Mouse (Mus musculus): ENCODE measurements around the gene Onecut3.

Onecut3 gene

GRCm38 (mm10) chr10:80504724-80505123 lies 10.1 kb downstream of the Onecut3 start:
- DNase-seq (ENCODE audit: low spot score) = no peak

DNA sequence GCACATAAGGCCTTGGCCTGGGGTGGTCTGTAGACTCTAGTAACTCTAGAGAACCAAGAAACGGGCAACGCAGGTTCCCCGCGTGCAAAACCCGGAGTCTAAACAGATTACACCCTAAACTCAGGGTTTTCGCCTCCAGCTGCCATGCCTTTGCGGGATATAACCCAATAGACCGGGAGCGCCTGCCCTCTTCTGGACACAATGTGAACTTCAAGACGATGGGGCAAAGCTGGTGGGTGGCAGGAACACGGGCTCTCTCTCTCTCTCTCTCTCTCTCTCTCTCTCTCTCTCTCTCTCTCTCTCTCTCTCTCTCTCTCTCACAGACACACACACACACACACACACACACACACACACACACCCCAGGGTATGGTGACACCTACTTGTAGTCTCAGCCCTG lies 11.6 kb downstream of the Onecut3 start:
- DNase-seq (ENCODE audit: low spot score) = peak; percentile 13

GRCm38 (mm10) chr10:80509412-80510272 lies 15.0 kb downstream of the Onecut3 start:
- DNase-seq (ENCODE audit: low spot score) = peak; percentile 68

DNA sequence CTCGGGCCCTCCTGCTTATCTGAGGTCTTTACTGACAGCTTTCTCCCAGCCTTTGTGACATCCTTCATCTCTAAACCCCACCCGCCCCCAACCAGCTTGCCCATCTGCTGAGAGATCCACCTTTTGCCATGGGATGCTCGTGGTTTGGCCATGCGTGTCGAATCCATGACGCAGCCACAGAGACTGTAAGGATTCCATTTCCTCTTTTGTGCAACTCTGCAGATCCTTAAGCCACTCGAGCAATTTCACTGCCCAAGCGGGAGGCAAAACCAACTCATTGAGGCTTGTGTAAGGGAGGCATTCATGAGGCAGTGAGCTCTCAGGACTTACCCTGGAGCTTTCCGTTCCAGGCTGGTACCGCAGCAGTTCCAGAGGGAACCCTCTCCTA lies 15.6 kb downstream of the Onecut3 start:
- DNase-seq (ENCODE audit: low spot score) = no peak

DNA sequence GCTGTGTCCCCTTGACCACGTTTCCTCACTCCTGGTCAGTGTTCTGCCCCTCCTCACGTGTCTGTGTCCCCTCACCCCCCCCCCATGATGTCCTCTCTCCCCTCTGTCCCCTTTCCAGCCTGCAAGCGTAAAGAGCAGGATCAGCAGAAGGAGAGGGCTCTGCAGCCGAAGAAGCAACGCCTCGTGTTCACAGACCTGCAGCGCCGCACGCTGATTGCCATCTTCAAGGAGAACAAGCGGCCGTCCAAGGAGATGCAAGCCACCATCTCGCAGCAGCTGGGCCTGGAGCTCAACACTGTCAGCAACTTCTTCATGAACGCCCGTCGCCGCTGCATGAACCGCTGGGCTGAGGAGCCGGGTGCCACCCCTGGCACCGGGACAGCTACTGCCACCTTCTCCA lies 19.1 kb downstream of the Onecut3 start:
- DNase-seq (ENCODE audit: low spot score) = no peak

DNA sequence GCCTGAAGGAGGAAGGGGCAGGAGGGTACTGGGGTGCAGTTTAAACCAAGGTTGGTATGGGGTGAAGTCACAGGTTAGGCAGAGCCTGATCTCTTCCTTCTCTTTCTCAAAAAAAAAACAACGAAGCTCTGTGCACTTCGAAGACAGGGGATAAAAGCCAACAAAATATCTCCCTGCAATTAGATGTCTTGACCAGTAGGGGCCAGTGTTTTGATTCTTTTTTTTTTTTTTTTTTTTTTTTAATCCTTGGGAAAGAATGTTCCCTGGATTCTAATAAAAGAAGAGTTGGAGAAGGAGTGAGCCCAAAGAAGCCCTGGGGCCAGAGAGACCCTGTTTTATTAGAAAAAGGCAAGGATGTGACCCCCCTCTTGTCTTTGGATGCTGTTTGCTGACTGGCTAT lies 24.7 kb downstream of the Onecut3 start:
- no peak for DNase-seq (ENCODE audit: low spot score)

DNA sequence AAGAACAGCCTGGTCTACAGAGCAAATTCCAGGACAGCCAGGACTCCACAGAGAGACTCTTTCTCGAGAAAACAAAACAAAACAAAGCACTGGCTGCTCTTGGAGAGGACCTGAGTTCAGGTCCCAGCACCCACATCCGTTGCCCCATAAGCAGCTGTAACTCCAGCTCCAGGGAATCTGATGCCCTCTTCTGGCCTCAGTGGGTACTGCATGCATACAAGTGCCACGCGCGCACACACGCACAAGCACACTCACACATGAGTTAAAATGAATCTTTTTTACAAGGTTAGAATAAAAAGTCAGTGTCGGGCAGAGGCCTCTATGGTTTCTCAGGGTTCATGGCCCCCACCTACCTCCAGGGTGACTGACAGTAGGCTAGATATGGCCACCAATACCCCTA lies 28.7 kb downstream of the Onecut3 start:
- DNase-seq (ENCODE audit: low spot score) = no peak

- no peak for DNase-seq (ENCODE audit: low spot score)
Measured at GRCm38 (mm10) chr10:80526172-80526571, 31.5 kb downstream of the Onecut3 start.

DNA sequence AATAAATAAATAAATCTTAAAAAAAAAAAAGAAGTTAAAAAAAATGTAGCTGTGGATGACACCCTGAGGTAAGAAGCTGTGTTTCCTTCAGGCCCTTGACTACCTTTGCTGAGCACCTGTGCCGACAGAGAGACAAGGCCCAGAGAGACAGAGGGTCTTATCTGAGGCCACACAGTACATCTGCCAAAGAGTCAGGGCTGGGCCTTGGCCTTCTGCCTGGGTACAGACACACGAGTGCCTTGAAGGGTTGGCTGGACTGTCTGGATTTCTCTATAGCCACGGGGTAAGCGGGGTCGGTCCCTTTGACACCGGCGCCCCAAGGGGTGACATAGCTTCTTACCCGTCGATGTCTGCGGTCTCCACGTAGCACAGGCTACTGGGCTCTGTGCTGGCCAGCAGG lies 38.1 kb downstream of the Onecut3 start:
- DNase-seq (ENCODE audit: low spot score) = no peak

- no peak for DNase-seq (ENCODE audit: low spot score)
Measured at GRCm38 (mm10) chr10:80533704-80534103, 39.1 kb downstream of the Onecut3 start.

DNA sequence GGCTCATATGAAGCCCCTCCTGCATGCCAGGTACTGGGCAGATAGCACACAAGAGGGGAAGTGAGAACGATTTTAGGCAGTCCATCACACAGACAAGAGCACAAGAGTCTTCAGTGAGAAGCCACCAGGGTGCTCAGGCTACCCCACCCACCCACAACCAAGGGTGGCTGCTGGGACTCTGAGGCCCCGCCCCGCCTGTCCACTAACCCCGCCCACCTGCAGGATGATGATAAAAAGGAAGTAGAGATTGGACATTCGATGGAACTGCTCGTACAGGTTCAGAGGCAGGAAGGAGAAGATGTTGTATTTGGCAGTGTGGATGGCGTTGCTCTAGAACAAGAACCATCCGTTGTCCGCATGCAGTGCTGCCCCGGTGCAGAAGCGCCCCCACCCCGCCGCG lies 40.4 kb downstream of the Onecut3 start:
- no peak for DNase-seq (ENCODE audit: low spot score)

DNA sequence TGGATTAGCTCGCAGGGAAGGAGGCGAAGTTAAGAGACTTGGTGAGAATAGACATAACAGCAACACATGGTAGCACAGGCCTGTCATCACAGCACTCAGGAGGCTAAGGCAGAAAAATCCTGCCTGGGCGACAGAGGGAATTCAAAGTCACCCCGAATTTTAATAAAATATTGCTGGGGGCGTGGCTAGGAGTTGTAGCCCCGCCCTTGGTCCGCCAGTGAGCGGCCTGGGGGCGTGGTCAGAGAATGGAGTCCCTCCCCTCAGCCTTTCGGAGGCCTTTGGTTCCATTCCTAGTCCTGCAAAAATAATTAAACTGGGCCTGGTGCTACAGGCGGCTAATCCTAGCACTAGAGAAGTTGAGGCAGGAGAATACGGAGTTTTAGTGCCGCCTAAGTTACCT lies 41.1 kb downstream of the Onecut3 start:
- DNase-seq (ENCODE audit: low spot score) = no peak

DNA sequence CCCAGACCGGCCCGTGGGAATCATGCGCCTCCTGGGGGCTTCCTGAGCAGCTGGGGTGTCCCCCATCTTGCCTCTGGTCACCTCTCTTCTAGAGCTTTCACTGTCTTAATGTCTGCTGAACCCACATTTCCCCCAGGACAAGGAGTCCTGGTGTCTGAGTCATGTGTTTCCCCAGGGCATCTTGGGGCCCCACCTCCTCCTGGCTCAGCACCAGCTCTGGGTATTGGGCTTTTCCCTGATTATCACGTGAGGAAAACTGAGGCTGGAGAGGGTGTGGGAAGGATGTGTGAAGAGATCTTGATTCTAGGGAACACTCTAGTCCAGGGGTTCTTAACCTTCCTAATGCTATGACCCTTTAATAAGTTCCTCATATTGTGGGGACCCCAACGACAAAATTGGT lies 43.5 kb downstream of the Onecut3 start:
- no peak for DNase-seq (ENCODE audit: low spot score)

GRCm38 (mm10) chr10:80538710-80539394 lies 44.2 kb downstream of the Onecut3 start, which contains the start of gene Atp8b3:
Atp8b3 (minus strand) TSS chr10:80539124.
- no peak for DNase-seq (ENCODE audit: low spot score)

DNA sequence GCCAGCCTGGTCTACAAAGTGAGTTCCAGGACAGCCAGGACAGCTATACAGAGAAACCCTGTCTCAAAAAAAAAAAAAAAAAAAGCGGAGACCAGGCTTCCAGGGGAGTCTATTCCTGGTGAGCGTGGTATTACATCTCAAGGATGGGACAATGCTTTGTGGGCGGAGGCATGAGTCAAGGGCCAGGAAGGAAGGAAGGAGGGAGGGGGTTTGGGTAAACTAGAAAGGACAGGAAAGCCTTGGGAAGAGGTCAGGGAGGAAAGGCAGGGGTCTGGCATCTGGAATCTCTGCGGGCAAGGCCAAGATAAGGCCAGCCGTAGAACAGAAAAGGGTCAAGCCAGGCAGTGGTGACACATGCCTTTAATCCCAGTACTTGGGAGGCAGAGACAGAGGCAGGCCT lies 44.9 kb downstream of the Onecut3 start:
- DNase-seq (ENCODE audit: low spot score) = no peak

GRCm38 (mm10) chr10:80543873-80544272 lies 49.2 kb downstream of the Onecut3 start:
- DNase-seq (ENCODE audit: low spot score) = no peak

GRCm38 (mm10) chr10:80545590-80545989 lies 51.0 kb downstream of the Onecut3 start:
- DNase-seq (ENCODE audit: low spot score) = no peak

DNA sequence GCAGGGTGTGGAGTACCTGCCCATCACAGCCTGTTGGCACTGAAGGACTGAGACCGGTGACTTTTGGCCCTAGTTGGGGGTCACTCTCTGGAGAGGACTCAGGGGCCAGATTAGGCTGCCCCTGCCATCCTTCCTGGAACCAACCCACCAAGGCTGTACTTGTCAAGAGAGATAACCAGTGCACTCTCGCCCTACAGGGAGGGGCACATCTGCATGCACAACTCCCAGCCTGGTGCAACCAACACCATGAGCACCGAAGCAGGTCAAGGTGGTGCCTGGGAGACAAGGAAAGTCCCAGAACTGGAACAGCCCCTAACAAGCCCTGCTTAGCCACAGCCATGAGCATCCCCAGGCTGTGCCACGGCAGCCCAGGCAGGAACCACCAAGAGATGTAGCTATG lies 52.3 kb downstream of the Onecut3 start:
- DNase-seq (ENCODE audit: low spot score) = no peak

GRCm38 (mm10) chr10:80547539-80547938 lies 52.9 kb downstream of the Onecut3 start:
- no peak for DNase-seq (ENCODE audit: low spot score)

DNA sequence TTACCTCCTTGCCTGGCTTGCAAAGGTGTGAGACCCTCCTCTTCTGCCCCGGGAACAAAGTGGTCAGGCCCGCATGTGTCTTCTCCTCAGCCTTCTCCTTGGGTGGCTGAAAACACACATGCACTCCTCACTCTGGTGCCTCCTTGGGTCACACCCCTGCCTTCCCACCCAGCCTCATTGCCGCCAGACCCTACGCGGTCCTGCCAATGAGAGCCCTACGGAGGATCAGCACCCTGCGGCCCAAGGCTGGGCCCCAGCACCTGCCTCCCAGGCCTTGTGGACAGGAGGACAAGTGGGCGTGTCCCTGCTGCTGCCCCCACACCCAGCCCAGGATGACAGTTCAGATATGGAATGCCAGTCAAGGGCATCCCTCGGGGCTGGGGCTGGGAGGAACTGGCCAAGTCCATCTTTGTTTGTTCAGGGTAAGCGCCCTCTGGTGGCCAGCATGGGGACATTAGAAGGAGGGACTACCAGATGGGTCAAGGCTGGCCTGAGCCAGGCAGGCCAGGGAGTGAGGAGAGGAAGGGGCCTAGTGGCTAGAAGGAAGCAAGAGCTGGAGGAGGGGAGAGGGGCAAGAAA lies 53.9 kb downstream of the Onecut3 start:
- DNase-seq (ENCODE audit: low spot score) = no peak

- no peak for DNase-seq (ENCODE audit: low spot score)
Measured at GRCm38 (mm10) chr10:80549279-80549678, 54.6 kb downstream of the Onecut3 start.

DNA sequence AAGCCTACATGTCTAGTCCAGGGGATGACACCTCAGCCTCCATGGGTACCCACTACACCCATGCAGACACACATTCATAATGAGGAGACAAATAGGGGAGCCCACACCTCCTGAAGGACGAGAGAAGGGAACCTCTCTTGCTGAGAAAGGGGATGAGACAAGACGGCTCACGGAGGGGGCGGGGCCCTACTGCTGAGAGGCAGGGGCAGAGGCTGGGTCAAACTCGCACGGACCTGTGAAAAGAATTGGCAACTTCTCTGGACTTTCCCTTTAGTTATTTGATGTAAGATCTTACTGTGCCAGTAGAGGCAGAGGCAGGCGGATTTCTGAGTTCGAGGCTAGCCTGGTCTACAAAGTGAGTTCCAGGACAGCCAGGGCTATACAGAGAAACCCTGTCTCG lies 57.7 kb downstream of the Onecut3 start:
- DNase-seq (ENCODE audit: low spot score) = no peak

DNA sequence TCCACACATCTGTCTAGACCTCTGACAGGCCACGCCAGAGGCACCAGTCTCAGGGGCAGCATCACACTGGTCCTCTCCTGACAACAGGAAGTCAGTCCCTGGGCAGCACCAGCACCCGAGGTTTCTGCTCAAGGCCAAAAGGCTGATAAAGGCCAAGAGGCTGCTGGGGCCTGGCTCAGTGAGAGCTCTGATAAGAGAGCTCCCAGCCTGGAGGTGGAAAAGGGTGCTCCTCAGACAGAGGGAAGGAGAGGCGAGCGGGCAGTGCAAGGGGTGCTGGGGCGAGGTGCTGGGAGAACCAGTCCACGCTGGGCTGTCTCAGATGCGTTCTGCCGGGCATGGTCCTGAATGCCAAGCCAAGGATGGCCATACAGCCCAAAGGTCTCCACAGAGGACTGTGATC lies 58.9 kb downstream of the Onecut3 start:
- no peak for DNase-seq (ENCODE audit: low spot score)

All from layer of hippocampus, adult 9-10 months (tissue).